ENCODE assay signal across 20 mouse cellular contexts in the genomic region with DNA sequence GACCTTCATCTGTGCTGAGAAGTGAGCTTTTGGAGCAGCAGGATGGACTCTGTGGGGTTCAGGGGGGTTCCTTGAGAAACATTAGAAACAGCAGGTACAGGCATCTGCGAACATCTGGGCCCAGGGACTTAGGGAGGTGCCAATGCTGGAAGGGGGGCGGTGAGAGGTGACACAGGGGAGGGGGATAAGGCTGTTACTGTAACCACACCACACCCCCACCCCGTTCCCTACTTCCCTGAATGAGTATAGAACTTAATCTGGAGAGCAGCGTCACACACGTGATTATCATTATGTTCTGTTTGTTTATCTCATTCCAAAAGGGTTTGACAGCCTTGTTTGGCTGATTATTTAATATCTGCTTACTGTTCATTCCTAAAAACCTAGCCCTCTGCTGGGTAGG.
"Had no signal": no experiment of that assay in that cellular context is flagged by ENCODE, and none has a peak within 500 bp of the region (broad histone marks: within the 10 kb centered on the region; RNA-seq: fewer than 3 reads in every experiment).

No protein-coding gene starts in this region.

- H3K4me1 ChIP-seq: limb, embryonic 10.5 days had no signal

- H3K9ac ChIP-seq: limb, embryonic 13.5 days; midbrain, embryonic 13.5 days; neural tube, embryonic 13.5 days had no signal

- H3K27me3 ChIP-seq: limb, embryonic 13.5 days; midbrain, embryonic 13.5 days; neural tube, embryonic 13.5 days had no signal

- H3K9me3 ChIP-seq: limb, embryonic 10.5 days; midbrain, embryonic 10.5 days; midbrain, embryonic 13.5 days; neural tube, embryonic 13.5 days had no signal

- H3K27ac ChIP-seq: kidney, postnatal 0 days; layer of hippocampus, adult 2 months; limb, embryonic 10.5 days; limb, embryonic 13.5 days; midbrain, embryonic 10.5 days; midbrain, embryonic 13.5 days; neural tube, embryonic 13.5 days; stomach, postnatal 0 days had no signal

- DNase-seq: kidney, adult 2 months; kidney, postnatal 25 days; layer of hippocampus, adult 9-11 months; lung, adult 2 months; lung, postnatal 14 days; lung, postnatal 4 days; right cerebral cortex, postnatal 4 days; thymus, adult 2 months; thymus, postnatal 14 days had no signal

- H3K4me2 ChIP-seq: limb, embryonic 13.5 days; midbrain, embryonic 13.5 days; neural tube, embryonic 13.5 days had no signal

- H3K4me3 ChIP-seq: layer of hippocampus, adult 2 months; limb, embryonic 10.5 days; limb, embryonic 13.5 days; midbrain, embryonic 10.5 days; midbrain, embryonic 13.5 days; myocyte; neural tube, embryonic 13.5 days had no signal

- ATAC-seq: intestine, postnatal 0 days; midbrain, embryonic 13.5 days; midbrain, embryonic 16.5 days had no signal
